Mouse (Mus musculus) kidney, adult 18-20 months (tissue): ENCODE measurements around the gene Nova1.

ENCODE experiments used
- DNase-seq: peaks from one replicate; pipeline ENCODE4 v3.0.0; 2021

The Nova1 gene

GRCm38 (mm10) chr12:46818856-46819347, at the start of gene Nova1:
TSS of gene Nova1 (minus strand) at chr12:46818929.
- DNase-seq, result peak; percentile 56

- DNase-seq, result peak; percentile 91
Measured at GRCm38 (mm10) chr12:46819348-46820022, 756 bp upstream of the Nova1 start.

GRCm38 (mm10) chr12:46818021-46818855, 491 bp downstream of the Nova1 start:
- DNase-seq, result peak; percentile 25

- DNase-seq, result no peak
Measured at GRCm38 (mm10) chr12:46817211-46817803, 1.4 kb downstream of the Nova1 start.

GRCm38 (mm10) chr12:46816291-46816690, 2.4 kb downstream of the Nova1 start:
- no peak for DNase-seq

- DNase-seq, result no peak
Measured at GRCm38 (mm10) chr12:46815697-46816096, 3.0 kb downstream of the Nova1 start.

GRCm38 (mm10) chr12:46814820-46815219, 3.9 kb downstream of the Nova1 start:
- DNase-seq, result no peak

GRCm38 (mm10) chr12:46801311-46801710, 17.4 kb downstream of the Nova1 start:
- DNase-seq, result no peak

GRCm38 (mm10) chr12:46782301-46783280, 36.1 kb downstream of the Nova1 start:
- no peak for DNase-seq

GRCm38 (mm10) chr12:46781481-46781880, 37.2 kb downstream of the Nova1 start:
- DNase-seq, result no peak

- no peak for DNase-seq
Measured at GRCm38 (mm10) chr12:46780983-46781382, 37.7 kb downstream of the Nova1 start.

GRCm38 (mm10) chr12:46759450-46759849, 59.3 kb downstream of the Nova1 start:
- DNase-seq, result no peak

GRCm38 (mm10) chr12:46754325-46754848, 64.3 kb downstream of the Nova1 start:
- DNase-seq, result no peak

GRCm38 (mm10) chr12:46753096-46753495, 65.6 kb downstream of the Nova1 start:
- DNase-seq, result no peak

- no peak for DNase-seq
Measured at GRCm38 (mm10) chr12:46733261-46733660, 85.5 kb downstream of the Nova1 start.

- no peak for DNase-seq
Measured at GRCm38 (mm10) chr12:46731943-46732342, 86.8 kb downstream of the Nova1 start.

GRCm38 (mm10) chr12:46721914-46722313, 96.8 kb downstream of the Nova1 start:
- no peak for DNase-seq

GRCm38 (mm10) chr12:46719076-46719475, 99.7 kb downstream of the Nova1 start:
- DNase-seq, result no peak

GRCm38 (mm10) chr12:46710094-46710493, 108.6 kb downstream of the Nova1 start:
- DNase-seq, result no peak

- no peak for DNase-seq
Measured at GRCm38 (mm10) chr12:46709475-46709874, 109.3 kb downstream of the Nova1 start.

GRCm38 (mm10) chr12:46700202-46700601, 118.5 kb downstream of the Nova1 start:
- no peak for DNase-seq

- DNase-seq, result no peak
Measured at GRCm38 (mm10) chr12:46676341-46676740, 142.4 kb downstream of the Nova1 start.
